Mouse (Mus musculus) lung, adult 18-20 months (tissue): ENCODE data around the gene Rab3gap2.

Experiments used
- DNase-seq, 2 experiments: peaks; one replicate each; pipeline ENCODE4 v3.0.0; 2022; ENCODE audit warnings: mixed read lengths in 2 of 2

The Rab3gap2 gene

DNA sequence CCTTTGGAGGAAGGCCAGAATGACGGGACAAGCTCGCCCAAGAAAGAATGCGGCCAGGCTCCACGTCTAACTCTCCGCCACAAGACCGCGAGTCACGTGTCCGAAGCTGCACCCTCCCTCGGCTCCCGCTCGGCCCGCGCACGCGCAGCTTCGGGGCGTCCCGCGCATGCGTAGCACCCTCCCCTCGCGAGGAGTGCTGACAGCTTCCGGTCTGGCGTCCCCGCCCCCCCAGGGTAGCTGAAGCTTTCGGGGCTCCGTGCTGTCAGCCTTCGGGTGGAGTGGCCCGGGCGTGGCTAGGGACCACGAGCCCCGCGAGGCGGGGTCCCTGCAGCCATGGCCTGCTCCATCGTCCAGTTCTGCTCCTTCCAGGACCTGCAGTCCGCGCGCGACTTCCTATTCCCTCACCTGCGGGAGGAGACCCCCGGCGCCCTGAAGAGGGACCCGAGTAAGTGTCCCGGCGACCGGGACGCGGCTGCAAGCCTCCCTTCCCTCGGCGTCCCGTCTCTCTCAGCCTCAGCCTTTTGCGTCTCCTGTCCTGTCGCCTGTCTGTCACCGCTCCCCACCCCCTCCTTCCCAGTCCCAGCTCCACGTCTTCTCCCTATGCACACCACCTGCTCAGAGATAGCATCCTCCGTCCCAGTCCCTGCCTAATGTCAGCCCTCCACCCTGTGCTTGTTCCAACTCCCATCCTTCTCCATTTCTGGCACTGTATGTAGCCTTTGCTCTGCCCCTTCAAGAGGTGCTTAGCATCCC, at the start of gene Rab3gap2:
TSS of gene Rab3gap2 (plus strand) at position 209 of the 753 bp plus-strand sequence.
- DNase-seq, result peak; percentile 99

DNA sequence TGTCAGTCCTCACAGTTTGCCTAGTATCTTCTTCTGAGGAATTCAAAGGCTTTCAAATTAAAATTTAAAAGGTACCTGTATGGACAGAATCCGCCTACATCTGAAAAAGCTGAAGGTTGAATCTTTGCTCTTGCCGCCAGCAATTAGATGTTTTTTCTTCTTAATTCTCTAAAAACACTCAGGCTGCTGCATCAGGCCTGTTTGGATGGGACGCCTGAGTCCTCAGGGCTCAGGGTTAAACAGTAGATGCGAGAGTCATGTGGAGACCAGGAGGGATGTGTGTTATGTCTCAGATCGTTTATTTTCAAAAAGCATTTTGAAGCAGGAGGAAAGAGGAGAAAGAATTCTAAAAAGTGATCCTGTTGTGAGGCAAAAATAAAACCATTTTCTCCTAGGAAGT, 30.3 kb upstream of the Rab3gap2 start:
- no peak for DNase-seq

DNA sequence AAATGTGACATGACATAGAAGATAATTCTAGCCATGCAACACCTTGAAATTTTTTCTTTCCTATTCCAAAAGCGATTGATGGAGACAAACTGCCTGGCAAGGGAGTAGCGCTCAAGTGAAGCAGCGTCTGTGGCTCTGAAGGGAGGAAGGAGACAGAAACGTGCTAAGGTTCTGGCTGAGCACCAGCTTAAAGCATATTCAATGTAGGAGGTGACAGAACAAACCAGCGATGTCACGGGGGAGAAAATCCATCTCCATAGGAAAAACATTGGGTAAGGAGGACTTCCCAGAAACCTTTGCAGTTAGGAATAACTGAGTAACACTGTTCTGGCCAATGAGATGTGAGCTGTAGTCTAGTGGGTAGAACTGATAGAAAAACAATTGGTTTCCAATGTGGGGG, 26.1 kb upstream of the Rab3gap2 start:
- DNase-seq, result no peak

DNA sequence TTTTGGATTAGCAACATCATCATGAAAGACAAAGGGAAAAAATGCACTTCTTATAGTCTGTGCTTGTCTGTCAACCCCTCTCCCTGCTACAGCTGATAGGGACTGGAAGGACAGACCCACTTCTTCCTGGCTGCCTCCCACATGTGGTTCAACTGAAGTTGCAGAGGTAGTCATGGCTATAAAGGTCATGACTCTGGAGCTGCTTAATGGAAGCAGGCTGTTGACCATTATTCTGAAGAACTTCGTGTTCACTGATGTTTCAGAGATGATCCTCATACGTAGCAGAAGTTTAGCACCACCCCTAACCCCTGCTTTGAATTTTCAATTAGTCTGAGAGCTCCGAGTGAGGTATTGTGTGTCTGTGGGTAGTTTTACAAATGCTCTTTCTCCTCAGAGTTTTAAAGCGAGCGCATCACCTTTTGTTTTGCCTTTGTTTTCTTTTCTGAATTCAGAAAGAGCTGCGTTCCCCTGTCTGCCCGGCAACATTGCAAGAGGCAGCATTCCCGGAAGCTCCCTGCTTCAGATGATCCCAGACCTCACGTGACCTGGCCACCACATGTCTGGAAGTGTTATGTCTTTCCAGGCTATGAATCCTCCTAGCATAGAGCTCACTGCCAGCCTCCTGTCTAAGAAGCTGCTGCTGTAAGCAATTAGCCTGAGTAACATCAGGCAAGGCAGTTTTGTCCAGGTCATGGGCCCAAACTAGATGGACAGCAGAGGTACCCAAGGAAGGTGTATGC, 20.2 kb upstream of the Rab3gap2 start:
- no peak for DNase-seq

DNA sequence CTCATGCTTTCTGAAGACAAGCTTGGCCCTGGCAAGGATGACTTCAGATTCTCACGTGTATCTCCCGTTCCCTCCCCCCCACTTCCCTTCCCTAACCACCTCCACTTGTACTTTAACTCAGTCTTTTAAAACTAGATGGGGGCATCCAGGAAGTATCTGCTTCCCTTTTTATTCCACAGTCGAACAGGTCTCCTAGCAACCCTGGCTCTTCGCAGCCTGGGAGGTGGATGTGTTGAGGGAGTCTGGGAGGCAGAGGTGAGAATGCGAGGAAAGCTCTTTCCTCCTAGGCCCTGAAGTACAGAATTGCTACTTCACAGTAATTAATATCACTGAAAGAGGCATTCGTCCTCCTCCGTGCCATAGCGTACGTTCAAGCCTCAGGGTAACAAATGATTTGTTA, 18.4 kb upstream of the Rab3gap2 start:
- no peak for DNase-seq

DNA sequence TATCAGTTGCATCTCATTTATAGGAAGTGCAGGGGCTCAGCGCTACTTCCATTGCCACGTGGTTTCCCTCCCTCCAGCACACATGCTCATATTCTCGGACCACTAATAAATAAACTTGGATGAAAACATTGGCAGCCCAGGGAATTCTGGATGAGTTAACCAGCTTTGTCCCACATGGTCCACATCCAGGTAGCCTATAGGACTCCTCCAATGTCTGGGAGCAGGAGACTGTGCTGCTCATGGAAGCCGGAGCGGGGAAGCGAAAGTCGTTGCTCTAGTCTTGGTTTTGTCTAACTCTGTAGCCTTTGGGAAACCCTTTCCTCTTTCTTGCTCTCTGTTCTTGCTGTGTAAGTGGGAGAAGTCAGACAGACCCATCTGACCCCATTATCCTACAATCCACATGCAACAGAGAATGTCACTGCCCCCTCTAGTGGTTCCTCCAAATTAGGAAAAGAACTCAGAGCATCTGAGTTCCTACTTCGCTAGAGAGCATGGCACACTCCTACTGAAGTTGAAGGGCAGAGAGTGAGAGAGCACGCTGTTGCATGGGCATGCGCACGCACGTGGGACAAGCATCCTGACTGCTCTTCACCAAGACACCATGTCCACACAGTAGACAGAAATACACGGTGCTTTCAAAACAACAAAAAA, 16.7 kb upstream of the Rab3gap2 start:
- DNase-seq, result peak in 1 of 2 experiments; percentile 6

DNA sequence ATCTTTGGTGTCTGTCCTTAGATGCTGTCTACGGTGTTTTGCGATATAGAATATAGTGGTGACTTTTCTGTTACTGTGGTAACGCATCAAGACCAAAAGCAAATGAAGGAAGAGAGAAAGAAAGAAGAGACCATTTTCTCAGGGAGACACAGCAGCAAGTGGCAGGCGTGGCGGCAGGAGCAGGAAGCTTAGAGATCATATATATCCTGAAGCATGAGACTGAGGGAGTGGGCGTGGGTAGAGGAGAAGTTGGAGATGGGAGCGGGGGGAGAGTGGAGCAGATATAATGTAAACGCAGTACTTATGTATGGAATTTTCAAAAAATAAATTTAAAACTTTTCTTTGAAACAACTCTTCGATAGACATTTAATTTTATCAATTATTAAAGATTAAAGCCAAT, 14.0 kb upstream of the Rab3gap2 start:
- DNase-seq, result no peak

DNA sequence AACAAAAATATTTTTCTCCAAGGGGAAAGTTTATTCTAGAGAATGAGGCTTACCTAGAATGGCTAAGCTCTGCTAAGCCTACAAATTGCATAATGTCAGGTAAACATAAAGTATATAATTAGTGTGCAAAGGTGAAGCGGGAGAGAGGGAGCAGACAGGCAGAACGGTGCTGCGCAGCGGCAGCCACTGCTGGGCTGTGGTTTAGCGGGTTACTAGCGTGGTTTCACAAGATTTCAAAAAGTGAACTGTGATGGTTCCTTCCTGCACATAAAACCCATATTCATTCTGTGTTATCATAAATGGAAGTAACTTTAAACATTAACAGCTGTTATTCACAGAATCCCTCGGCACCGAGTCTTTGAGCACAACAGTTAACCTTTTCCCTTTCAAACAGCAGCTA, 11.8 kb upstream of the Rab3gap2 start:
- no peak for DNase-seq

DNA sequence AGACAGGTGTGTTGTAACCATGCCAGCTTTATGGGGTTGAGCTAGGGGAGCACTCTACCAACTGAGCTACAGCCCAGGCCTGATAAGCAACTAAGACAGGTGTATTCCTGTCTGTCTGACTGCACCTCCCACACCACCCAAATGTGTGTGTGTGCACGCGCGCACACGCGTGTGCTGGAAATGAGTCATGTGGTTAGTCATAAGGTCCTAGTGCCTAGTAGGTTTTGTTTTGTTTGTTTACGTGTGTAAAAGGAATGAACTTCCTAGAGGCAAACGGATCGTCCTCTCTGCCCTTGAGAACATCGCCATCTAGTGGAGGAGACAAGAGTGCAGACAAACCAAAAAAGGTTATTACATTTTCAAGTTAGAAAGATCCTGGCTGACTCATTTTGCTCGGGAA, 10.4 kb upstream of the Rab3gap2 start:
- peak in 1 of 2 experiments; percentile 27 for DNase-seq

DNA sequence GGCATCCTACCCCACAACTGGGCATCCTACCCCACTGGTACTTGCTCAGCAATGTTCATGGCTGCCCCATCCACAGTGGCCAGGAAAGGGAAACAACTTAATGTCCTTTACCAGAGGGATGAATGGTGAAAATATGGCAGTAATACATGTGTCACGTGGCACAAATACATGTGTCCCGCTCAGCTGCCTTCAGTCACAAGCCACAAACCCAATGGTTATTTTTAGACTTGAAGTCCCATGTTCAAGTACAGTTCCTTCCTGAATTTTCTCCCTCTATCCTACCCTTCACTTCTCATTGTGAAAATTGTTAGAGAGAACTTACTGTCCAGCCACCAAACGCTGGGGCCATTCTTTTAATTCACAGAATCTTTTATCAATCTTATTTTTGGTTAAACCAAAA, 7.6 kb upstream of the Rab3gap2 start:
- DNase-seq, result no peak

DNA sequence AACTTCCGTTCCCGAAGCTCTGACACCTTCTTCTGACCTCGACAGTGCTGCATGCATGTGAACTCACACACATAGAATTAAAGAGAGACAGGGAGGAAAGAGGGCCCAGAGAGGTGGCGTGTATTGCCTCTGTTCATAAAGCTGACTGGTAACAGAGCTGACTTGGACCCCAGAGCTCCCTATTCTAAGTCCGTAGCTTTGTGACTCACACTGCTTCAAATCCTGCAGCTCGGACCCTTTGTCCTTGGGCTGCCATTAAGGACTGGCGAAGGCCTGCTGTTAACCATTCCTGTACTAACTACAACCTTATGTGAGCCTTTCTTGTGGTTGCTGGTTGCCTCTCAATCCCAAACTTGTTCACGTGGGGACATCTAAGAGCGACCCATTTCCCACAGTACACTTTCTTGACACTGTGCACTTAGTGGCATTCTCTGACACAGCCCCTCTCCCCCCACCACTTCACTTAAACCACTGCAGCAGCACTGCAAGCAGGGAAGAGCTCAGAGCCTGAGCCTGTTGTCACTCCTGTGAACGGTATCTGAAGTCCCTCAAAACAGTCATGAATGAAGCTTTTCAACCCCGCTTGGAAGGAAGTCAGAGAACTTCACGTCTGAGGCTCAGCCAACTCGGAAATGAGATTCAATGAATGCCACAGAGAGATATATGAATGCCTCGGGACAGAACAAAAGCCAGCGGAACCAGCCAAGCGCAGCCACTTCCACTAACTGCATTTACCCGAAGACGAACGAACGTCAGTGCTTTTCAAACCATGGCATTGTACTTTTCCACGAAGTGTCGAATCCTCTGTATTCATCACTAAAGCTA, 3.1 kb upstream of the Rab3gap2 start:
- no peak for DNase-seq

DNA sequence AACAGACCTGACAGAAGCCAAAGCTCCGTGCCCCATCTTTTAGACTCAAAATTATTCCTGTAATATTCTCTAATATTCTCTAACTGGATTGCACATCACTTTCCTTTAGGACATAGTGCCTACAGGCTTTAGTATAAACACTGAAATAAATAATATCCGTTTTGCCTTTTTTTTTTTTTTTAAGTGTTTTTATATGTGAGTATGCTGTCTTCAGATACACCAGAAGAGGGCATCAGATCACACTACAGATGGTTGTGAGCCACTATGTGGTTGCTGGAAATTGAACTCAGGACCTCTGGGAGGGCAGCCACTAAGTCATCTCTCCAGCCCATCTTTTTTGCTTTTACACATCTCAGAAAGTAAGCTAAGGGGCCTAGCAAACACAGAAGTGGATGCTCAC, 1.9 kb upstream of the Rab3gap2 start:
- DNase-seq, result no peak

DNA sequence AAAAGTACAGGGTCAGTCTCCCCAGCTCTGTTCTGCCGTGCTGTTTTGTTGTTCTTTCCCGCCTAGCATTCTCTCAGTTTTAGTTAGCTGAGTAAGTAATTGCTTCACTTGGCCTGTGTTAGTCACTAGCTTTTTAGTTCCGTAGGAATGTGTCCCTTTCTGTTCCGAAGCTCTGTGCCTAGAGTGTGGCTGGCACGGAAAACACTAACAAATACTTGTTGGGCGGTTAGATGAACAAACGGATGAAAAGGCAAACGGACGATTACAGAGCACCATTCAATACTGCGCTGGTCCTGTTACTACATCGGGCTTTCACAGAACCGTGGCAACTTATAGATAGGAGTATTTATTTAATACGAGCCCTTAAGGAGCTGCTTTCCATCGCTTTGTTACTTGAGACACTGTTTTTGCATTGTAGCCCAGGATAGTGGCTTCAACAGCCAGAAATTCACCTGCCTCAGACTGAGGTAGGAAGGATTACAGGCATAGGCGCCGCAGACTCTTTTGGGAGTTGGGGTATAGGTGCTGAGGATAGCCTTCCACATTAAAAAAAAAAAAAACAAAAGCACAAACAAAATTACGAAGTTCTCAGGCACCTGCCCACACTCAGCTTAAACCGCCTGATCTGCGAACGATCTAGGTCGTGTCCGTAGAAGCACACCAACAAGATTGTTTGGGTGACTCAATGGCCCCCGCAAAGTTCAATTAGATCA, 565 bp upstream of the Rab3gap2 start:
- DNase-seq, result peak; percentile 52 to 65

DNA sequence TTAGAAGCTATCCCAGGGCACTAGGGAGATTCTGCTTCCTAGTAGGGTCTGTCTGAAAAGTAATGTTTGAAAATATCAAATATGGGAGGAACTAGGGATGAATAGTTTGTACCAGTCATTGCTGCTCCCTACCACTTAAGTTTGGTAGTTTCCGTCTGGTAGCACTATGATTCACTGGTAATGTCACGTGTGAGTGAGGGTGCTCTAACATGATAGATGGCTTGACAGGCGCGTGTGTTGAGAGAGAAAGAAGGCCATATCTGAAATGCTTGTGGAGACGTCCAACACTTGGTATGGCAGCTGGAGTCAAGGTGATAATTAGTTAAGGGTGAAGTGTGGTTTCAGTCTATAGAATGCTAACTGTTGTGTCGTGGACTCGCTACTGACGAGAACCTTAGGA, 1.2 kb downstream of the Rab3gap2 start:
- DNase-seq, result no peak

DNA sequence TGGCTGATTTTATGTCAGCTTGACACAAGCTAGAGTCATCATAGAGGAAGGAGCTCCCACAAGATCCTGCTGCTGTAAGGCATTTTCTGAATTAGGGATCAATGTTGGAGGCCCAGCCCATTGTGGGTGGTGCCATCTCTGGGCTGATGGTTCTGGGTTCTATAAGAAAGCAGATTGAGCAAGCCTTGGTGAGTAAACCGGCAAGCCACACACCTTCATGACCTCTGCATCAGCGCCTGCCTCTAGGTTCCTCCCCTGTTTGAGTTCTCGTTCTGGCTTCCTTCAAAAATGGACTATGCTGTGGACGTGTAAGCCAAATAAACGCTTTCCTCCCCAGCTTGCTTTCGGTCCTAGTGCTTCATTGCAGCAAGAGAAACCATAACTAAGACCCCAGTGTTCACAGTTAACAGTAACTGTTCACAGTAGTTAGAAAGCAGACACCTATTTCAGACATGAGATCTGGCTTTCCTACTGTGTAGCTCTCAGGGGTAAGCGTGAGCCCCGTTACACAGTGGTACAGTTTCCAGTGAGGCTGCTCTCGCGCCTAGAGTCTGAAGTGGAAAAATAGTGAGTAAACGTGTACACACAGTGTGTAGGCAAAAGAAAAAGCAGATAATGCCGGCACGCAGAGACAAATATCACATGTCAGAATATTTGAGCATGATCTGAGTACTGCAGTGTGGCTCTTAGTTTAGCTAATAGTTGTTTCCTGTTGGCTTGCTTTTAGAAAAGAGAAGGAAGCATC, 4.1 kb downstream of the Rab3gap2 start:
- DNase-seq, result no peak

DNA sequence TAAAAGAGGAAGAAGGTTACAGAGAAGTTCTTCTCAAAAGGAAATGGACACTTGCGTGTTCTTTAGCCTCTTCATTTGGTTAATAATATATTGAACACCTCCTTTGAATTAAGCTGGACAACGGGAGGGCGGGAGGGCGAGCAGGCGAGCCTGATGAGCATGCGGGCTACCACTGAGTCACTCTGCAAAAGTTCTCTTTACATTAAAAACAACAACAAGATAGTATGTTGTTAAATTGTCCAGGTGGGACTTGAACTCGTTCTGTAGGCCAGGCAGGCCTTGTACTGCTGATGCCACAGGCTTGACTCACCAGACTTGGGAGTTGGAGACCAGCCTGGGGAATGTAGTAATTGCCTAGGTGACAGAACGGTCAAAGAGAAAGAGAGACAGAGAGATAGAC, 4.8 kb downstream of the Rab3gap2 start:
- DNase-seq, result no peak

DNA sequence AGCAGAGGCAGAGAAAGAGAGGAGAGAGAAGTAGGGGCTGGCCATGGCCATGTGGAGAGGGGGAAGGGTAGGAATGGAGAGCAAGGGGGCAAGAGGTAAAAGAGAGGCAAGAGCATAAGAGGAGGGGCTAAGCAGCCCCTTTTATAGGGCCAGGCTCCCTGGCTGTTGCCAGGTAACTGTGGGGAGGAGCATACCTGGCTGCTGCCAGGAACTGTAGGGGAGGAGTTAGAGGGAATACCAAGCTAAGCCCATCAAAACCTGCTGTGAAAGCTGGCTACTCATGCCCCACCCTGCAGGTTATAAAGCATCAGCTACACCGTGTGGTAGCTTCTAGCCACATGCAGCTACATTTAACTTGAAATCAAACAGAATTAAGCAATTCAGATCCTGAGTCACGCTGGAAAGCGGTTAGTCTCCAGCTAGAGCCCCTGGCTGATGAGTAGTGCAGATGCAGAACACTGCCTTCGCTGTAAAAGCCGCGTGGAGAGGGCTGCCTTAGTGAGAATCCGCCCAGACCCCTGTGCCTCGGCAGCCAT, 5.8 kb downstream of the Rab3gap2 start:
- DNase-seq, result no peak

DNA sequence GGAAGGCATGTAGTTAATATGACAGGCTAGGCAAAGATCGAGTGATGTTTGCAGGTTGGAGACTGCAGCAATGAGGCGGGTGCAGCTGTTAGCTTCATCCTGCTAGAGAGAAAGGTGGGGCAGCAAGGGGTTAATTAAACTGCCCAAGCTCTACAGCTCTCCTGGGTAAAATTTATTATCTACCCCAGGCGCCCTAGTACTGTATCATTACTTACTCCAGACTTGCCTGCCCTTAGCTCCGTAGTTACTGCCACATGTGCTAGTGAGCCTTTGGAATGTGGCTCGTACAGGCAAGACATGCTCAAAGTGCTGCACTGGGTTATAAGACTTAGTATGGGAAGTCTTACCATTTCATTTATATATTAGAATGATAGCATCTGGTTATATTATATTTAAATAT, 12.4 kb downstream of the Rab3gap2 start:
- DNase-seq, result no peak

DNA sequence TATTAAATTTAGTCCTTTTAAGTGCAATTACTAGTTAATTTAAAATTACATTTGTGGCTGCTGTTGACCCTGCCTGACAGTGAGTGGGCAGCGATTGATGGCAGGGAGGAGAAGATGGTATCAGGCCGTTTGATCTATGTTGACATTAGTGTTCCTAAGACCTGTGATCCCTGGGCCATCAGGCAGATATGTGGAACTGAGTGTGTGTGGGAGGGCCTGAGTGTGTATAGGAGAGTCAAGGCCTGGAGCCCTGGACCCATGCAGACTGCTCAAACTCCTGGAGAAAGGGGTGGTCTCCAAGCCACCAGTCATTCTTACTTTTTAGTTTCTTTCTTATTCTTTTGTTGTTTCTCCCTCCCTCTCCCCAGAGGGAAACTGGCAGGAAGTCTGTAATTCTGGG, 12.8 kb downstream of the Rab3gap2 start:
- DNase-seq, result no peak

DNA sequence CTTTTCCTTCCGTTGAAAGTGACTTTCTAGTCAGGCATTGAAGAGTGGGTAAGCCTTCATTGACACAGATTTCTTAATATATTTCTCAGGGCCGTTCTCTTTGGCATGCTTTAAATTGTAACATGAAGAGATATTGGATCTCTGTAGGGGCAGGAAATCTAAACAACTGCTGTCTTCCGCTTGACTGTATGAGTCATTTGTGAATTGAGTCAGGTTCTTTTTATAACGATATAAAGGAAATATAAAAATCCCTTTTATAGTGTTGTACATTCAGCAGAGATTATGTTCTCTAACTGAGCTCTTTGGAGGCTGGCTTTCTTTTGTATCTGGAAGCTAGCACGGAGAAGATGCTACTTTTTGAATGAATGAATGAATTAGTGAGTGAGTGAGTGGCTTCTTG, 14.0 kb downstream of the Rab3gap2 start:
- DNase-seq, result no peak

DNA sequence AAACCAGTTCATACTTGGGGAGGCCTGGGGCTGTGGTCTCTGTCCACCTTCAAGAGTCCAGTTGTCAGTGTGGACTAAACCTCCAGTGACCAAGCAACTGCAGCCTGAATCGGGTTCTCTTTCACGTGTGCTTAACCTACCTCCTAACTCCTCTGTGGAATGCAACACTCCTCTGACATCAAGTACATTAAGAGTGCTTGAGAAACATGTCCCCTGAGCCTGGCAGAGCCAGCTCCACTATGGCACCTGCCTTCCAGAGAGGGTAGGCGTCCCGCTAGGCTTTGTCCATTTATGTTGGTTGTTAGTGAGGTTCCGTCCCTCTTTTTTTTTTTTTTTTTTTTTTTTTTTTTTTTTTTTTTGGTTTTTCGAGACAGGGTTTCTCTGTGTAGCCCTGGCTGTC, 23.0 kb downstream of the Rab3gap2 start:
- peak in 1 of 2 experiments; percentile 46 for DNase-seq
